Mouse (Mus musculus) right cerebral cortex, postnatal 25 days (tissue): ENCODE measurements at regions not wholly inside any gene's neighbourhood (a gene's known extent, or its start where the extent isn't known, plus 50 kb on each side); places are given as distances from the start of the nearest gene placed in this dataset.
"Not testable (repeated sequence)": the region's sequence is repeated elsewhere in the genome, so short reads cannot be mapped to it uniquely, and the experiment has no call there.

Source experiments
- DNase-seq: peaks from one replicate; pipeline ENCODE4 v3.0.0; 2022

DNA sequence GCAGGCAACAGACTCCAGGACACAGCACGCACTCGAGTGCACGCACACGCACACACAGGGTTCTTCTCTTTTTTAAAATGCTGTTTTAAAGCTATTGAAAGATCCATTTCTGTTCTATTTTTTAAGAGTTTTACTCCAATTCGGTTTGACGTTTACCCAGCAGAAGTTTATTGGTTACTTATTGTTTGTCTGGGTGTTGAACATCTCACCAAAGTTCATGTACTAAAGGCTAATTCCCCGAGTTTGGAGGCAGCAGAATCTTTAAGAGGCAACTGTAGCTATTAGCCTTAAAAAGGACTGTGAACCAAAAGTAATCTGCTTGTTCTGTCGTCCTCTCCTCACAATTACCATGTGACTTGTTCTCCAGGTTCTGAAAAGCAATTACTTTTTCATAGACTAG, 263.0 kb upstream of the Nfia start:
- no peak for DNase-seq

DNA sequence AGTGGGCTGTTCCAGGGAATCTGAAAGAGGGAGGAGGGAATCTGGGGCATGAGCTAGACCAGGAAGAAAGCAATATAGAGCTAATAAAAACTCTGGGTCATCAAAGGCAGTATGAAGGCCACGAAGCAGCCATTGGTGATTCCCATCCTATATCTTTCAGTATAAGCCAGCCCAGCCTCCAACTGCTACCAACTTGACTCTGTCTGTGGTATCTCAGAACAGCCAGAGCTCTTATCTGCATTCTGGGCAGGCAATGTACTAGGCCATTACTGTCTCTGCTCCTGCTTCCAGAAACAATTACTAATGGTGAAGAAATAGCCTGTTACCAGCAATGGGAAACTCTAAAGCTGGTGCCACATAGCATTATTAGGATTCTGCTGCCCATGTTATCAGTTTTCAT, 266.8 kb upstream of the Nfia start:
- no peak for DNase-seq

DNA sequence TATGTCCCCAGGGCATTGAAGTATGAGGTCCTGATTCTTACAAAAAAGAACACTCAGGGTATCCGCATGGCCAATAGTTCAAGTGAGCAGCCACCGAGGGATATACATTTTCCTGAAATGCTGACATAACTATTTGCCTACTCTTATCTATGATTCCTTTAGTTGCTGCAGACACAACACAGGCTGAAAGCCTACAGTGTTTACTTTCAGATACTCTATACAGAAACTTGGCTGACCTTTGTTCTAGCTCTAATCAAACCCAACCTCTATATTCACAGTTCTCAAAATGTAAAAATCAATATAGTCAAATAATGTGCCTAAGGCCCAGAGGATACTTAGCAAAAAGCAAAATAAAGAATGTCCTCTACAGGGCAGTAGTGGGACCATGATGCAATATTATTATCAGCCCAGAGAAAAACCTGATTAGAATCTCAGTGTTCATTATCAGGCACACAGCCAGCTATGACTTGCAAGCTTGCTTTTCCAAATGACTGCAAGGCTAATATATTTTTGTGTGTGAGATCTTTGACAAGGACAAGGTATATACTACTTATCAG, 281.2 kb upstream of the Nfia start:
- no peak for DNase-seq

DNA sequence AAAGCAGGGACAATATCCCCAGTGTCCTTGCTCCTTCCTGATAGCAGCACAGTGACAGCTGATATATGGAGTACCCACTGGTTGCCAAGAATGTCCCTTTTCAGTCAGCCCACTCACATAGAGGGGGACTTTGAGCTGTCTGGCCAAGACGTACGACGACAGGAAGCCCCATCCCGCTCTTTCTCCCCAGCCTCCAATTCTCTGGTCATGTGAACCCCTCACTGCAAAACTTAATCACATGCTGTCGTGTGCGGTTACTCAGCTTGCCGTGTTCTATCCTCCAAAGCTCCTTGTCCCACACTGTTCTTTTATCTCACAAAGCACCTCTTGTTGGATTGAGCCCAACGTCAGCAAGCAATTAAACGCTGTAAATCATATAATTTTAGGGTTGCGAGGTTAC, 286.2 kb upstream of the Nfia start:
- no peak for DNase-seq

DNA sequence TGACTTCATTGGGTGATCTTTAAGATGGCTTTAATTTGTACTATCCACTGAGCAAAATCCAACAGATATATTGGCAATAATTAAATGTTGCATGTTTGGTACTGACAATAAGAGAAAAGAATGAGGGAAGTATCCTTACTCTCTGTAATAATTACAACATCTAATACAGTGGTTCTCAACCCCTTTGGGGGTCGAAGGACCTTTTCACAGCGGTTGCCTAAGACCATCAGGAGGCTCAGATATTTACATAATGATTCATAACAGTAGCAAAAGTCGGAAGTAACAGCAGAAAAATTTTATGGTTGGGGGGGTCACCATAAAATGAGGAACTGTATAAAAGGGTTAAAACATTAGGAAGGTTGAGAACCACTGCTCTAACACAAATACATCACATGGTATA, 287.3 kb upstream of the Nfia start:
- no peak for DNase-seq

DNA sequence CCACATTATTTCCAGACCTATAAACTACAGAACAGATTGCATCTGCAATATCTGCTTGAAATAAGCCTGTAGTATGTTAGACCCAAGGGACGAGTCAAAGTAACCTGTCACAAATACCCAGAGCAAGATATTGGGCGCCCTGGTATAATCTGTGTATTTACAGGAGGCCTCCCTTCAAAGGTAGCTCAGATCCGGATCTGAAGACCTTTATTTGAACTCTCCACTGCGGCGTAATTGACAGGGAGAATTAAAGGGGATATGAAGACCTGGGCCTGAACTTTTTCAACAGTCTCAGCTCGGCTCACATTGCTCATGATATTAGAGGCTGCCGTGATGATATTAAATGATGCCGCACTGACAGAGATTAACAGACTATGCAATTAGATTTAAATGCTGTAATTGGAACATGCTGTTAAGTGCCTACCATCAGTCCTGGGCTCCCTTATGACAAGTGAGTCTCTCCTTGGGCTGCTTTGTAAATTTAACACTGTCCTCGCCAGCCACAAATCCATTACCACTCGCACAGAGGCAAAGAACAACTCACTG, 289.8 kb upstream of the Nfia start:
- DNase-seq = no peak

DNA sequence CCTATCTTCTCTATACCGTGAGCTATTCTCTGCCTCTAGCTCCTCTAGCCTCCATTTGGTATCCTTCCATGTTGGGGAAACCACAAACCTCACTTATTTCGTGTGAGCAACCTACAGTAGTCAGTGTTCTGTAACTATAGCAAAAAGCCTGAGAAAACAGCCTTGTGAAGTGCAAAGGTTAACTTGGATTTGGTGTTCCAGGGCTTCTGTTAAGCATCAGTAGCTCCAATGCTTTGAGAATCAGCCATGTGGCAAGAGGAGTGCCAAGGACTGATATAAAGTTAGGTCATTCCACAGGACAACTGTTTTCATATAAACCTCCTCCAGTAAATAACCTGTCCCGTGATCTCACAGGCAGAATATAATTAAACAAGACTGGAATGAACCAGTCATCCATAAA, 290.7 kb upstream of the Nfia start:
- DNase-seq = no peak

DNA sequence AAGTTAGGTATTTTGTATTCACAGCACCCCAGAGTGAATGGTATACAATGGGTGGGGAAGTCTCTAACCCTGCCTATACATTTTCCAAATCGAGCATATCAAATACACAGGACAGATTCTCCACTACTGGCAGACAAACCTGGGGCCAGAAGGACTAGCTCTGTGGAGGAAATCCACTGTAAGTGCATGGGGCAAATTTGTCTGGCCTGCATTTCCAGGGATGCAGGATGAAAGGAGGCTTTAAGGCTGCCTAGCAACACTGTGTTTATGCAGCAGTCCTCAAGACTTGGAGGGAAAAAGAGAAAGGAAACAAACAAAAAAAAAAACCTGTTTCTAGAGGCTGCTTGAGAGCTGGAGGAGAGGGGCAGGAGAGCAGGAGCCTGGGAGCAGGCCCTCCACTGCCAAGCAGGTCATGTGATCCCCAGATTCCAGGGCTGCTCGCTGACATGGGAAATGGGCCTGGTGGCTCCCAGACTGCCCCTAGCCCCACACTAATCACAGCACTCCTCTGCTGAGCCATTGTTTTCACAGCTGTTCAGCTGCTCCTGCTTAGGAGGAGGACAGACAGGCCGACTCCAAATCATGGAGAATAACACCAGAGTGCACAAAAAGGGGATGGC, 293.7 kb upstream of the Gm10192 start:
- peak; percentile 28 for DNase-seq

DNA sequence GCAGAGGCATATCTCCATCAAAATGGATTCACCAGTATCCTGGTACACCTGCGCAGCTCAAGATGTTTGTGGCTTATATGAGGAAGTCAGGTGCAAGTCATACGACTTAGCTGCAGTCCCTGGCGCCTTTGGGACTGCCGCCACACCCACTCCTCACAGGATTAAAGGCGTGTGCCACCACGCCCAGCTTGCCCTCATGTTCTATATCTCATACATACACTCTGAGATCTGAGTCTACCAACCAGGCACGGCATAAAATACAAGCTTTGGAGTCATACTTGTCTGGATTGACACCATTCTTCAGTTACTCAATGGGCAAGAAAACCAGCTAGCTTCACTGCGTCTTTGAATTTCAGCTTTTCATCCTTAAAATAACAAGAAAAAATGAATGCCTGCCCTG, 290.5 kb upstream of the Gm10192 start:
- DNase-seq = not testable (repeated sequence)

DNA sequence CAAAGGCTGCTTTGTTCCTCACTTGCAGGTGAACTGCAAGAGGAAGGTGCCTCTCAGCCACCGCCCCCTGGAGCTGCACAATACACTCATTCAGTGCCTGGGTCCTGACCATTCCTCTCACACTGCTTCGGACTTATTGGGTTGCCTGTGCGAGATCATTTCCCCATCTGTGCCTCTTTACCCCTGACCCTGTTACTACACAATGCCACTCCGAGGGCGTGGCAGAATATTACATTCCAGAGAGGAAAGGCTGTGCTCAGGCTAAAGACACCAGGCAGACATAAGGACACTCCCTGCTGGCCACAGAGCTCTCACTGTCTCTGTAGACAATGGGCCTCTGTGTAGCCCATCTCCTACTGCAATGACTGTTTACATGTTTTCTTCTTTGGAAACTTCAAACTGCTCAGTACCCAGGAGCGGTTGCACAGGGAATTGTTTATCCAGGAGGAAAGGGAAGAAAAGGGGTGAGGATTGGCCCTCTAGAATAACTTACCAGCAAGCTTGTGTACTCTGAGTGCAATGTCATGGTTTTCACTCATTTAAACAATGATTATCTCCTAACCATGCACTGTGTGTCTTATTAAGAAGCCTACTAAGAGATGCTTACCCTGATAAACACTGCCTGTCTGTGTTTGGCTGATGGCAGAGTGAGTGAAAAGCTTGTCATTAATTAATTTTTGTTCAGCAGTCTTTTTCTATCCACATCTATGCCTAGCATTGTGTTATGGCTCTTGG, 283.1 kb upstream of the Gm10192 start:
- DNase-seq = no peak

DNA sequence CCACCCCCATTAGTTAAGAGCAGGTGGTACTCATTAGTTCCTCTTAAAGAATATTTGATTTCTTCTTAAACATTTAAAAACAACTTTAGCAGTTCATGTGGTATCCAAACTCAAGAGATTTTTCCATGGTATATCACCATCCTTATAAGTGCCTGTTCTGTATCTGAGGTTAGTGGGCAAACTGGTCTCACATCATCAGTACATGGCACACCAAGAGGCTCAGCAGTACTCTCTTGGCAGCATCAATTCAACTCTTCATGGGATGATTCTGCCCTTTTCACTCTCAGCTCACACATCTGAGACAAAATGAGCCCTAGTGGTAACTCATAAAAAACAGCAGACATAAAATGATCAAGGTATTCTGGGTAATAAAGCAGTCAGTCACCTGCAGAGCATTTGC, 282.6 kb upstream of the Gm10192 start:
- no peak for DNase-seq

DNA sequence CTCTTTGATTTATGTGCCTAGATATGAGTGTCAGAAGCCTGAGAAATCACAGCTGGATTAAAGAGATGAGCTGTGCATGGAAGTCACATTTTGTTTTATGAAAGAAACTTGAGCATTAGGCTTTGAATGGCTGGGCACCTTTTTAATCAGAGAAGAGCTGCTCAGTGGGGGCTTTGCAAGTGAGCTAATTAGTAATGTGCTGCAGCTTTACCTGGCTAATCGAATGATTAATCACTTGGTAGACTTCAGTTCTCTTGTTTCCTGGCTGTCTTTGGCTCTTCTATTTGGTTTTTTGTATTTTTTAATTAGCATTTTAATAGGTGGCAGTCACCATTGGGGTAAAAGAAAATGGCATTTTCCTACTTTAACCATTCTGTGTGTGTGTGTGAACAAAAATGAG, 278.2 kb upstream of the Gm10192 start:
- DNase-seq = no peak

DNA sequence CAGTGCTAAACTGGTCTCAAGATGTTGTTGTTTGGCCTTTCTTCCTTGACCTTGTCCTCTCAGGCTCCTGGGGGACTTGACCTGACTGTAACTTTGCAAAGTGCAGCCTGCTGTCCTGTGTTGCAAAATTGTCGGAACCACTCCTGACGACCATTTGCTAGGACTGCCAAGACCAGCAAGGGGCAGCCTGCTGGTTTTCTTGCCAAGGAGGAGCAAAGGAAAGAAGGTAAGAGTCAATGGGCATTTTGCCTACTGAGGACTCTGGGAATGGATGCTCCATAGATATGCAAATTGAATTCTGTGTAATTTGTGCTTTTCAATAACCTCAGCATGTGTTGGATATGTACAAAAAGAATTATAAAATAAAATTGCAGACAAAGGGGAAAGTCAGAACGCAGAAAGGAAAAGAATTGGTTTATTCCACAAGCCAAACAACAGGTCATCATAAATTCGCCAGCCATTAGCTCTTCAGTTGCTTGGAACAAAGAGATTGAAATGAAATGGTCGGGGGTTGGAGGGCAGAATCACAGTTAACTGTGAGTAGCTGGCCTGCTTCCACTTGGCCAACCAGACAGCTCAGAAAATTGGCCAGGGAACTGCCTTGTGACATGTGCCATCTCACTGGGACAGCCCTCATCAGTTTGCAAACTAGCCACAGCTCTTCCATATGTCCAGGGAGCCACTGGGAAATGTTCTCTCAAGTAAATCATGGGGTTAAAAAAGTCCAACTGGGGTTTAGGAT, 256.5 kb upstream of the Gm10192 start:
- DNase-seq = no peak

DNA sequence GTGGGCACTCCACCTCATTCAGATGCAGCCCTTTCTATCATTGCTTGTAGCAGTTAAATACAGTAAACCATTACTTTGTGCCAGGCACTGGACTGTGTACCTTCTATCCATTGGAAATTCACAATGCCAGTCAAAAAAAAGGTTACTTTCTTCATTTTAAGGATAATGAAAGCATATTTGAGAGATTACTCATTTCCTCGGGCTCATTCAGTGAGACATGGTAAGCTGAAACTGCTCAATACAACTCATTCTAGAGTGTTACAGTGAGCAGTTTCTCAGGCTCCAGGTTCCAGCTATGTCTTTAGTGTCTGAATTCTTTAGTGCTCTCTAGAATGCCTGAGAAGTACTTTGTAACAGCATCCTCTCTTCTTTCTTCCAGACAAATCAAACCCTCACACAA, 249.7 kb upstream of the Gm10192 start:
- DNase-seq = no peak

DNA sequence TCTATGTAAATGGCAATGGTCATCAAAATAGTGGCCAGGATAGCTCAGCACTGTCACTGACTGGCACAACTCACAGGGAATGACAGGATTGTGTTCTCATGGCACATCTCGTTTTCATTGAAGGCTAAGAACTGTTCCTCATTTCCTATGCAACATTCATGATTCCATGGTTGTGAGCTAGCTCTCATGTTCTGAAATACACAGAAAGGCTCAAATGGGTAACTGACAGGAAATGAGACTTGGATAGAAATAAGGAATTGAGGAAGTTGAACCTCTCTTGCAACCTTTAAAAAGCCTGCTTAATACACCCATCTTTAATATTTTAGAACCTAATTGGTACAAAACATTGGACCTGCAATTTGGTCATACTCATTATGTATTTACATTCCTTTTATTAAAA, 249.1 kb upstream of the Gm10192 start:
- no peak for DNase-seq

DNA sequence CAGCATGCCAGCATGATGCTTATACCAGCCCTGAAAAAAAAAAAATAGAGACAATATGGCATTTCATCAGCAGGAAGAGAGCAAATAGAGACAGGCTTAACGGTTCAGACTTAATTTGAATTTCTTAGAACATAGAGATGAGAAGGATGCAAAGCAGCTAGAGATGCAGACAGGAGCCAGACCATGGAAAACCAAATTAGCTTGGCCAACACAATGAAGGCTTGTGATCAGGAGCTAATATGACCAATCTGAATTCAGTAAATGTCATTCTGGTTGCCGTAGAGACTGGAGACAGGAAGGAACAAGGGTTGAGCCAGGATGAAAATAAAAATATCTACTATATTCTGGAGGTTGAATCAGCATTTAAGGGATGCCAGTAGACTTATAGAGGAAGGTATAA, 248.3 kb upstream of the Gm10192 start:
- no peak for DNase-seq

DNA sequence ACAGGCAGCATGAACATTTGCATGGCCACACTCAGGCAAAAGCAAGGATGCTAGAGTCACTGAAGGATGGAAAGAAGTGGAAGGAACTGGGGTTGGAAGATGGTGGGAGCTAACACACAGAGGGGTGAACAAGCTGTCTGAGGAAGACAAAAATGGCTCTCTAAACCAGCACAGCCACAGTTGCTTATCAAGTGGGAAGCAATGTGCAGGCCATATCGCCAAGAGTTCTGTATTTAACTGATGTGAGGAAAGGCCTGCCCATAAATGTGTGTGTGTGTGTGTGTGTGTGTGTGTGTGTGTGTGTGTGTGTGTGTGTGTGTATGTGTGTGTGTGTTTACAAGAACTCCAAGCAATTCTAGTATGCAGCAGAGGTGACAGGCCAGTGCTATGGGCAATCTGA, 236.9 kb upstream of the Gm10192 start:
- DNase-seq = no peak

DNA sequence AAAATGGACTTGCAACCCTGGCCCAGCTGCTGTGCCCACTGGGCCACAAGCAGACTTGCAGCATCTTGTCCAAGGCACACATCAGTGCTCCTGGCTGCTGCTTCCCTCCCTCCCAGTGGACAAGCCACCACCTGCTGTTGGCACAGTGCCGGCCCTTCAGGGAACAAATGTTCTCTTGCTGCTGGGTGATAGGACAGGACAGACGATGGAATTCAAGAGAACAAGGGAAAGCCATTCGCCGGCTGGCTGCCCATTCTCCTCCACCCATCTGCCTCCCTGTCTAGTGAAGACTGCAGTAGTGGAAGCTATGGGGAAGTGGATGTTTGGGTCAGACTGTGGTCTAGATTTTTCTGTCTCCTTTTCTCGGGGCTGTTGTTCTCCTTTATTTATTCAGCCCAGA, 235.7 kb upstream of the Gm10192 start:
- no peak for DNase-seq

DNA sequence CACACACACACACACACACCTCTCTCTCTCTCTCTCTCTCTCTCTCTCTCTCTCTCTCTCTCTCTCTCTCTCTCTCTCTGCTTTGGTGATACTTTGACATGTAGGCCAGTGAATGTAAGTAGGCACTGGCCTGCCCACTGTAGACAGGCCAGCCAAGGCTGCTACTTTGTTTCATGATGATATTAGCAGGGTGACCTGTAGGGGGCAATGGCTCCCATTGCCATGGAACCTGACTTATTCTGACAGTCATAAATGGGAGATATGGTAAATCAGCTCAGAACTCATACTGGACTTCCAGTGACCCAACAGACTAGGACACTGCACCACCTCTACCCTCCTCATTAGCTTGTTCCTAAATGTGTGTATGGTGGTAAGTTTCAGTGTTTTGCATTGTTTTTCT, 235.0 kb upstream of the Gm10192 start:
- DNase-seq = no peak

DNA sequence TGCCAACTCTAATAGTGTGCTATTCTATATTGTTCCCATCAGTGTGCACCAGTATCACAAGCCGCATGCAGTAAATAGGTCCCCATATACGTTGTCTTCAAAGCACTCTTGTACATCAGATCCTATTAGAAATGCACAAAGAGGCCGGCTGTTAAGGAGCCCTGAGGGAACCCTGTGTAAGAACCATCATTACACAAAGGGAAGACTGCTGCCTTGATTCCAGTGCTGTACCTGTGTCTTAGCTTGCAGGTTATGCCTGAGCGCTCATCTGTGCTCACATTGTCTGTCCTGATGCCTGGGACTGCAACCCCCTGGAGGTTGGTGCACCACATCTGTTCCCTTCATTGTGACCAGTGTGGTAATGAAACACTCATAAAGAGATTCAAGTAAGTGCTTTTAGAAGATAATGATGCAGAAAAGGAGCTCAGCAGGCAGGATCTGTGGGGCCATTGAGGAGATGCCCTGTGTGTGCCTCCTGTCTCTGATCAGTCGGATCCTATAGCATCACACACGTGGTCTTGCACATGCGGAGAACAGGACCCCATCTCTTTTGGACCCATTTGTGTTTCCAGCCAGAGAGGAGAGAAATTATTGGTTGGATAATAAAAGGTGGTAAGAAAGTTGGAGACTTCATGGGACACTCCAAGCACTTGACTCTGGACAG, 225.8 kb upstream of the Gm10192 start:
- no peak for DNase-seq

DNA sequence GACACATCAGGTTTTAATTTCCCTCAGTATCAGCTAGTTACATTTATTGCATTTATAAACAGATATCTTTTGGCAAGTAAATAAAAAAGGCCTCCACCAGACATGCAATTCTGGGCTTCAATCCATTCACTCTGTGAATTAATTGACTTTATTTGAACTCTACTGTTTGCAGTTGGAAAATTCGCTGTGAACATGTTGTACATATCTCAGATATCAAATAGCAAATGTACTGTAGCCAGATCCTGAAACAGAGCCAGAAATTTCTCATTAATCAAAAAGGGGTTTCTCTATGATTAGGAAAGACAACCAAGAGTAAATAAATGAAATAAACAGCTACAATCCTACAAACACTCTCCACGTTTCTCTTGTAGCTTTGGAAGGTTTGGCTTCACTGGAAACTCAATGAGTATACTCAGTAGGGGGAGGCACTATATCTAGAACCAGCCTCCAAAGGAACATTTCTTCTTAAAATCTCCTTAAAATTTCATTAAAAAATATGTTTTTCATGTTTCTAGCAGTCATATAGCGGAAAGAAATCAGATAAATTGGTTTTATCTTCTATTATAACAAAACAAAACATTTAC, 211.8 kb upstream of the Gm10192 start:
- no peak for DNase-seq

DNA sequence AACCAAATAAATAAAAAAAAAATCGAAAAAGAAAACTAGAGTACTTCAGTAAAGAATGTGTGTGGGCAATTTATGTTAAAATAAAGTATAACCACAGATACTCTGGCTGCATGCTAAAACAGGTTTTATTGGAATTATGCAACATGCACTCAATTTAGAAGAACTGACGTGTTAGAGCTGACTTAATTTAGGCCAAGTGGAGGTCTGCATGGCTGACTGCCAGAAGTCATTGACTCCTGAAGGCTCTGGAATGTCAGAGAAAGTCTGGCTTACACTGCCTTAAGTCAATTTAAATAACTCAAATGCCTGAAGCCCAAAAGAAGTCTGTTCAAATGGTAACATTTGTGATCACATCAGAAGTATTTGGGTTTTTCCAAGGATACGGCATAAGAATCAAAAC, 198.1 kb upstream of the Gm10192 start:
- DNase-seq = no peak
